Mouse (Mus musculus): ENCODE data around the gene Timp3. TPM values are rescaled to one million over a fixed set of nuclear protein-coding genes. Genes with fewer than 3 reads are reported as not detected.
A peak's percentile ranks its signal among the peaks of the same experiment; 100 is the strongest.

The Timp3 gene
- total and polyA plus RNA-seq, 3 experiments, result 80.2 to 174 (median 154) TPM

DNA sequence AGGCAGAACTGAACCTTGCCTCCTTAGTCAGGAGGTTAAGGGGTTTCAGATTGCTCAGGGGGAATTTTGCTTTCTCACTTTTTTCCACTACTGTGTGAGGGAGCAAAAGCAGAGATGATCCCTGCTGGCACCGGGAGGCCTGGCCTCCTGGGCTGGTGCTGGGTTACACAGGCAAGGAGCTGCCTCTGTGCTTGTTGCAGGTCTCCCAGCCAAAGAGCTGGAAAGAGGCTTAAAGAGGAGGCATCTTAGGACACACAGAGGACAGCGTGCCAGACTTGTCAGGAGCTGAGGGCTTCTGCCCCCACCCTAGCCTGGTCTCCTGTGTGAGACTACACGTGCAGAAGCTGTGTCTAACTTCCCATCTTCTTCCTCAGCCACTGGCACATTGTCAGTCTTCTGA is 15.3 kb downstream of the Timp3 start:
- intact Hi-C loops (cut with DNase I), result loop anchor here (10.0 kb wide), 1 partner anchor 389 kb away; the partner anchor contains the start of genes Hsp90b1 and Ttc41
- Histone ChIP-seq H3K27me3 (ENCODE audit: control insufficient read depth, insufficient read depth, low read length) (no peaks in the 10 kb centered on the region), H3K27ac (peak overlapping the region; percentile 51), H3K79me2 (replicated peaks; ENCODE audit: control insufficient read depth, insufficient read depth, low read length) (0 out of 2 replicates have a peak, but pooled peaks cover 3% of the 10 kb centered on the region), H3K36me3 (ENCODE audit: control insufficient read depth, insufficient read depth, low read length) (peaks cover 50% of the 10 kb centered on the region), H3K4me3 (no peak overlapping the region), H3K9ac (ENCODE audit: low read depth, low read length) (no peak overlapping the region), H3K4me1 (ENCODE audit: control insufficient read depth, insufficient read depth, low read length) (peaks cover 43% of the 10 kb centered on the region)
- DNase-seq, result no peak
- WGBS, result 23% methylated on average over 3 of the region's 3 CpGs
- no peak for TF ChIP-seq POLR2A (IDR thresholded peaks at IDR 0.05; ENCODE audit: insufficient read depth, low read depth, low read length)
- TF ChIP-seq CTCF (IDR thresholded peaks at IDR 0.05), result no peak
- TF ChIP-seq EP300 (IDR thresholded peaks at IDR 0.05; ENCODE audit: insufficient read depth, low read depth, low read length), result no peak

DNA sequence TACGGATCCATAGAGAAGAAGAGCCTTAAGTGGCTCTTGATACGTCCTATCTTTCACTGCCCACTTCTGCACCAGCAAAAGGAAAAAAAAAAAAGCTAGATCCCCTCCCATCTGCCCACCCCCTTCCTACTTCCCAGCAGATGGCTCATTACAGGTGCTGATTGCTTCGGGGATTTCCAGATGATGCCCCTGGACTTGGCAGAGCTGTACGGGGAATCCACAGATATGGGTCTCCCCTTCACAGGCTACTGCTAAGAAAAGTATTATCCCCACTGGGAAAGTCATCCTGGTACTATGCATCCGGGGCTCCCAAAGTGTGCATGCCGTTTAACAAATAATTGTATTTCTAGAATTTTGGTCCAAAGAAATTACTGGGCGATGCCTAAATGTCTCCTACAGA is 17.5 kb downstream of the Timp3 start:
- Histone ChIP-seq H3K9ac (ENCODE audit: low read depth, low read length) (no peak overlapping the region), H3K4me3 (no peak overlapping the region), H3K79me2 (replicated peaks; ENCODE audit: control insufficient read depth, insufficient read depth, low read length) (0 out of 2 replicates have a peak, but pooled peaks cover 3% of the 10 kb centered on the region), H3K27me3 (ENCODE audit: control insufficient read depth, insufficient read depth, low read length) (no peaks in the 10 kb centered on the region), H3K27ac (peak overlapping the region; percentile 48), H3K4me1 (ENCODE audit: control insufficient read depth, insufficient read depth, low read length) (peaks cover 47% of the 10 kb centered on the region), H3K36me3 (ENCODE audit: control insufficient read depth, insufficient read depth, low read length) (peaks cover 54% of the 10 kb centered on the region)
- intact Hi-C loops (cut with DNase I), result loop anchor here (10.0 kb wide), 1 partner anchor 387 kb away; the partner anchor contains the start of genes Hsp90b1 and Ttc41
- no peak for TF ChIP-seq POLR2A (IDR thresholded peaks at IDR 0.05; ENCODE audit: insufficient read depth, low read depth, low read length)
- TF ChIP-seq CTCF (IDR thresholded peaks at IDR 0.05), result no peak
- no peak for TF ChIP-seq EP300 (IDR thresholded peaks at IDR 0.05; ENCODE audit: insufficient read depth, low read depth, low read length)
- WGBS, result 52% methylated on average over 7 of the region's 7 CpGs
- DNase-seq, result no peak

DNA sequence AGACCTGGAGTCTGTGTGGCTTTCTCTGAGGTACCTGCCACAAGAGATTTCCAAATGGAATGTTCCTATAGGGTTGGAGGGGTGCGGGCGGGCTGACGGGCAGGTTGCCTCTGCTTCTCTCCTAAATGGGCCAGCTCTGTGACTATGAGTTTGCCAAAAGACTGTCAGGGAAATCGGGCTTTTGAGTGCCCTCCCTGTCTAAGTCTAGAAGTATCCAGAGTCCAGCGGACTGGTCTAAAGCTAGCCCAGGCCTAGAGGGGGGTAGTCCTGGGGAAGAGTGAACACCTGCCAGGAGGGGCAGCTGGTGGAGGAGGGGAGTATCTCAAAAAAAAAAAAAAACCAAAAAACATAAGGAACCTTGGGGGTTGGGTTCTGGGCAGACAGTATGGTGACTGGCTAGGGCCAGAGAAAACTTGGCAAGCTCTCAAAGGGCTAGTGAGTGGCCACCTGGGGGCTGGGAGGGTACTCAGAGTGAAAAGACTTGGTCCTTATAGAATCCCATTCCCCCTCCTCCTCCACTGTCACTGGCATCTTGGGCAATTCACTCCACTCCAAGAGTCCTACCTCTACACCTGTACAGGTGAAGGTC is 18.5 kb downstream of the Timp3 start:
- 83% methylated on average over 5 of the region's 5 CpGs for whole genome bisulfite sequencing
- intact Hi-C loops (cut with DNase I), result loop anchor here (10.0 kb wide), 1 partner anchor 386 kb away; the partner anchor contains the start of genes Hsp90b1 and Ttc41

DNA sequence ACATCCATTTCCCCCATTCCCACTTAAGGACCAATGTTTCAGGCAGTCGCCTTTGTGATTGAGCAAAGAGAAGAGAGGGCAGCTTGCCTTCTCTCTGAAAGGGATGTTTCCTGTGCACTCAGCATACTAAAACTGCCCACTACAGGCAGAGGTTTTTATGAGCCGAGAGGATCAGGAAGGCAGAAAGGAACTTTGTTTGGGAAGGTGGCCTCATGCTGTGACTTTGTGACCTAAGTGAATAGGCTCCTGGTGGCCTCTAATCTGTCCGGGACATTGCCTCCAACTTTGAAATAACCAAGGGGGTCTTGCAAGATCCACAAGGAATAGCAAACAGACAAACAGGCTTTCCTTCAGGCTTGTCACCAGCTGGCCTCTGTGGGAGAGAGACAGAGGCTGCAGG is 19.4 kb downstream of the Timp3 start:
- Histone ChIP-seq H3K4me3 (no peak overlapping the region), H3K9ac (ENCODE audit: low read depth, low read length) (no peak overlapping the region), H3K79me2 (replicated peaks; ENCODE audit: control insufficient read depth, insufficient read depth, low read length) (no peaks in the 10 kb centered on the region), H3K4me1 (ENCODE audit: control insufficient read depth, insufficient read depth, low read length) (peaks cover 50% of the 10 kb centered on the region), H3K36me3 (ENCODE audit: control insufficient read depth, insufficient read depth, low read length) (peaks cover 53% of the 10 kb centered on the region), H3K27ac (peak overlapping the region; percentile 32), H3K27me3 (ENCODE audit: control insufficient read depth, insufficient read depth, low read length) (no peaks in the 10 kb centered on the region)
- intact Hi-C loops (cut with DNase I), result loop anchor here (10.0 kb wide), 1 partner anchor 385 kb away; the partner anchor contains the start of genes Hsp90b1 and Ttc41
- 51% methylated on average over 3 of the region's 3 CpGs for WGBS
- no peak for DNase-seq
- TF ChIP-seq POLR2A (IDR thresholded peaks at IDR 0.05; ENCODE audit: insufficient read depth, low read depth, low read length) (no peak), CTCF (IDR thresholded peaks at IDR 0.05) (no peak), EP300 (IDR thresholded peaks at IDR 0.05; ENCODE audit: insufficient read depth, low read depth, low read length) (no peak)

More for the DNA sequence above, 18.5 kb downstream of the Timp3 start:
- no peak for DNase-seq
- peaks cover 49% of the 10 kb centered on the region for H3K4me1 ChIP-seq (ENCODE audit: control insufficient read depth, insufficient read depth, low read length)
- 0 out of 2 replicates have a peak, but pooled peaks cover 2% of the 10 kb centered on the region for H3K79me2 ChIP-seq (replicated peaks; ENCODE audit: control insufficient read depth, insufficient read depth, low read length)
- no peak overlapping the region for H3K9ac ChIP-seq (ENCODE audit: low read depth, low read length)
- TF ChIP-seq CTCF (IDR thresholded peaks at IDR 0.05), result no peak
- TF ChIP-seq POLR2A (IDR thresholded peaks at IDR 0.05; ENCODE audit: insufficient read depth, low read depth, low read length), result no peak
- TF ChIP-seq EP300 (IDR thresholded peaks at IDR 0.05; ENCODE audit: insufficient read depth, low read depth, low read length), result no peak
- H3K4me3 ChIP-seq, result no peak overlapping the region
- peaks cover 53% of the 10 kb centered on the region for H3K36me3 ChIP-seq (ENCODE audit: control insufficient read depth, insufficient read depth, low read length)
- no peak overlapping the region for H3K27ac ChIP-seq
- H3K27me3 ChIP-seq (ENCODE audit: control insufficient read depth, insufficient read depth, low read length), result no peaks in the 10 kb centered on the region

DNA sequence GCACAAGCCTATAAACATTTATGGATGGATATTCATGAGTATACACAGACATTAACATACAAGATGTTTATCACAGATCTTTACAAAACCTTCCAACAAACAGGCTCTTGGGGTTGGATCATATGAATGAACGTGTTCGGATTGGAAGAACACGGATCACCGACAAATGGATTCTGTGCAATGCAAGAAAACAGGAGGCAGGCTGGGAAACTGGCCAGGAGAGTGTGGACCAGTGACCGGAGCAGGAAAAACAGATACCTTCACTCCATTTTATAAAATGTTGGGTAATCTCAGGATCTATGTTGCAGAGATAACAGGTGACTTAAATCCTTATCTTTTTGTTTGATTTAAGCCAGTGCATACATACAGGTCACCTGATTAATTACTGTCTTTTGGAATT is 20.0 kb downstream of the Timp3 start:
- H3K27ac ChIP-seq, result no peak overlapping the region; the same call in 1 of the 2 replicates
- DNase-seq, result no peak
- WGBS, result 64% methylated on average over 5 of the region's 5 CpGs
- H3K4me1 ChIP-seq (ENCODE audit: control insufficient read depth, insufficient read depth, low read length), result peaks cover 44% of the 10 kb centered on the region
- no peaks in the 10 kb centered on the region for H3K79me2 ChIP-seq (replicated peaks; ENCODE audit: control insufficient read depth, insufficient read depth, low read length)
- H3K4me3 ChIP-seq, result no peak overlapping the region
- H3K9ac ChIP-seq (ENCODE audit: low read depth, low read length), result no peak overlapping the region
- TF ChIP-seq CTCF (IDR thresholded peaks at IDR 0.05) (no peak), EP300 (IDR thresholded peaks at IDR 0.05; ENCODE audit: insufficient read depth, low read depth, low read length) (no peak), POLR2A (IDR thresholded peaks at IDR 0.05; ENCODE audit: insufficient read depth, low read depth, low read length) (no peak)
- H3K36me3 ChIP-seq (ENCODE audit: control insufficient read depth, insufficient read depth, low read length), result peaks cover 51% of the 10 kb centered on the region
- intact Hi-C loops (cut with DNase I), result no loop called here
- H3K27me3 ChIP-seq (ENCODE audit: control insufficient read depth, insufficient read depth, low read length), result no peaks in the 10 kb centered on the region

DNA sequence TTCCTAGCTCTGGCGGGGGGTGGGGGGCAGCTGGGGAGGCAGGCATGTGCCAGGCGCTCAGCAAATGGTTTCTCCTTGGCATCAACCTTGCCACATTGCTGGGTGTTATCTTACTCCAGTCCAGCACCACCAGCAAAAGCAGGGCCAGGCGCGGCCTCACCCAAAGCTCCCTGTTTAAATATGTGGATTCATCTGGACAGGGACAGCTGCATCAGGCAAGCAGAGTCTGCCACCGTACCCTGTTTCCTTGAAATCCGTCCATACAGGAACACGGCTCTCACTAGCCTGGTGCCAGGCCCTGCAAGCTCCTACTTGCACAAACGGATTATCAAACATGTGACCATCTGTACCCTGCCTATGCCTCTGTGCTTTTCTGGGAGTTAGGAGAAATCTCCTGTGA is 21.0 kb downstream of the Timp3 start:
- DNase-seq, result peak in 1 of 2 experiments; percentile 40
- intact Hi-C loops (cut with DNase I), result no loop called here
- no peak overlapping the region for H3K4me3 ChIP-seq
- H3K9ac ChIP-seq (ENCODE audit: low read depth, low read length), result peak overlapping the region; percentile 51
- H3K27ac ChIP-seq, result peak overlapping the region; percentile 42
- no peaks in the 10 kb centered on the region for H3K27me3 ChIP-seq (ENCODE audit: control insufficient read depth, insufficient read depth, low read length)
- H3K36me3 ChIP-seq (ENCODE audit: control insufficient read depth, insufficient read depth, low read length), result peaks cover 54% of the 10 kb centered on the region
- TF ChIP-seq CTCF (IDR thresholded peaks at IDR 0.05) (no peak), EP300 (IDR thresholded peaks at IDR 0.05; ENCODE audit: insufficient read depth, low read depth, low read length) (0 out of 2 replicates have a peak, but pooled peaks have one; percentile 13)
- peaks cover 2% of the 10 kb centered on the region for H3K79me2 ChIP-seq (replicated peaks; ENCODE audit: control insufficient read depth, insufficient read depth, low read length)
- 61% methylated on average over 8 of the region's 8 CpGs for WGBS
- H3K4me1 ChIP-seq (ENCODE audit: control insufficient read depth, insufficient read depth, low read length), result peaks cover 44% of the 10 kb centered on the region

Measured in heart, adult 2 months (tissue).